Mouse (Mus musculus) midbrain, postnatal 0 days (tissue): ENCODE results near the gene Mars. TPM values are rescaled to one million over a fixed set of nuclear protein-coding genes. Genes with fewer than 3 reads are reported as not detected.

ENCODE experiments used
- ATAC-seq: fragments of 200-750 bp; cut with Nextera tagmentation; 2 replicates; pipeline ENCODE4 v1.8.0; 2017; ENCODE audit warnings: moderate number of reproducible peaks, mild to moderate bottlenecking, moderate TSS enrichment, moderate library complexity; ENCODE audit not compliant: low FRiP score
- DNase-seq: peaks from one replicate; pipeline ENCODE4 v3.0.0-alpha.2; 2015; ENCODE audit warnings: low spot score
- H3K27ac ChIP-seq: fragments of 300-500 bp; sonication (generic); 2 replicates; pipeline ENCODE4 v1.5.1; 2014; ENCODE audit warnings: low read depth, mild to moderate bottlenecking, low read length, mixed read lengths
- H3K27me3 ChIP-seq: fragments of 300-500 bp; sonication (generic); 2 replicates; pipeline ENCODE4 v1.6.1; 2014; ENCODE audit warnings: low read length, control low read depth, mixed read lengths; ENCODE audit not compliant: insufficient read depth
- H3K36me3 ChIP-seq: fragments of 300-500 bp; sonication (generic); 2 replicates; pipeline ENCODE4 v1.6.1; 2014; ENCODE audit warnings: low read length, control low read depth, mixed read lengths; ENCODE audit not compliant: insufficient read depth
- H3K4me1 ChIP-seq: fragments of 300-500 bp; sonication (generic); 2 replicates; pipeline ENCODE4 v1.6.1; 2014; ENCODE audit warnings: mild to moderate bottlenecking, control low read depth, antibody characterized with exemption, low read length, mixed read lengths; ENCODE audit not compliant: insufficient read depth
- H3K4me2 ChIP-seq: fragments of 300-500 bp; sonication (generic); 2 replicates; pipeline ENCODE4 v1.6.1; 2014; ENCODE audit warnings: low read depth, mild to moderate bottlenecking, low read length, mixed read lengths; ENCODE audit not compliant: poor library complexity, severe bottlenecking
- H3K4me3 ChIP-seq: fragments of 300-500 bp; sonication (generic); 2 replicates; pipeline ENCODE4 v1.5.1; 2014; ENCODE audit warnings: low read depth, mild to moderate bottlenecking, low read length, moderate library complexity
- H3K9ac ChIP-seq: fragments of 300-500 bp; sonication (generic); replicated peaks from 2 replicates; pipeline ENCODE4 v1.6.1; 2014; ENCODE audit warnings: mild to moderate bottlenecking, low read length, moderate library complexity, mixed read lengths; ENCODE audit not compliant: poor library complexity, severe bottlenecking
- H3K9me3 ChIP-seq: fragments of 300-500 bp; sonication (generic); 2 replicates; pipeline ENCODE4 v1.6.1; 2016; ENCODE audit warnings: low read length, control low read depth
- CTCF ChIP-seq: IDR thresholded peaks from 2 replicates; pipeline ENCODE4 v1.5.1; 2016; ENCODE audit warnings: antibody characterized with exemption, mild to moderate bottlenecking
- WGBS: fragments of 180-500 bp; shearing (Covaris S2); extraction: QIAGEN DNeasy Blood & Tissue Kit; methylation state at CpG from one replicate; pipeline ENCODE4 v1.1.7; 2014; 5-methylcytosine and 5-hydroxymethylcytosine counted together
- polyA plus RNA-seq: library from polyadenylated mRNA; unstranded; fragments of >200 nt; fragmentation: Nextera tagmentation; extraction: Ambion mirVana; gene quantifications from 2 replicates; pipeline ENCODE4 v1.2.1, GENCODE M21; 2015
- total RNA-seq: library from RNA; depleted of rRNA; stranded (reverse); fragments of >200 nt; gene quantifications from 2 replicates; pipeline ENCODE4 v1.2.3, GENCODE M21; 2014; rRNA removed

Gene Mars
- total and polyA plus RNA-seq, 2 experiments from 2014 or later, result 62.6 to 112 TPM

- Histone ChIP-seq H3K9me3 (no peaks in the 10 kb centered on the region), H3K4me3 (no peak overlapping the region), H3K27ac (no peak overlapping the region), H3K27me3 (no peaks in the 10 kb centered on the region), H3K36me3 (peaks cover 22% of the 10 kb centered on the region), H3K4me2 (no peak overlapping the region), H3K9ac (no peak overlapping the region), H3K4me1 (no peaks in the 10 kb centered on the region)
- no peak for ATAC-seq
- WGBS, result 89% methylated on average over 5 of the region's 5 CpGs
- DNase-seq, result no peak
- no peak for TF ChIP-seq CTCF
Measured at GRCm38 (mm10) chr10:127250810-127251209, 60.8 kb downstream of the Mars start.

Other genes starting within 250 kb of the Mars start
- 311 and 365 TPM in 2 replicates for gene Cdk4, start 248.3 kb downstream of the Mars start, total RNA-seq
- gene Cdk4, start 248.3 kb downstream of the Mars start, polyA plus RNA-seq, result 364 and 374 TPM in 2 replicates
- 109 and 122 TPM in 2 replicates for gene Tspan31, start 241.5 kb downstream of the Mars start, total RNA-seq
- gene Tspan31, start 241.5 kb downstream of the Mars start, polyA plus RNA-seq, result 101 and 104 TPM in 2 replicates
- gene Agap2, start 236.5 kb downstream of the Mars start, total RNA-seq, result 330 and 343 TPM in 2 replicates
- 5.4 and 6.3 TPM in 2 replicates for gene Agap2, start 236.5 kb downstream of the Mars start, polyA plus RNA-seq
- 114 and 120 TPM in 2 replicates for gene Os9, start 190.7 kb downstream of the Mars start, total RNA-seq
- 126 TPM in 2 replicates for gene Os9, start 190.7 kb downstream of the Mars start, polyA plus RNA-seq
- 126 and 134 TPM in 2 replicates for gene B4galnt1, start 146.6 kb downstream of the Mars start, total RNA-seq
- 86.8 and 88.6 TPM in 2 replicates for gene B4galnt1, start 146.6 kb downstream of the Mars start, polyA plus RNA-seq
- gene Slc26a10, start 131.1 kb downstream of the Mars start, total RNA-seq, result 0.05 TPM in 2 replicates
- gene Slc26a10, start 131.1 kb downstream of the Mars start, polyA plus RNA-seq, result 0.80 TPM in 2 replicates
- gene Arhgef25, start 121.7 kb downstream of the Mars start, total RNA-seq, result 47.6 and 48.8 TPM in 2 replicates
- 13.5 and 15.4 TPM in 2 replicates for gene Arhgef25, start 121.7 kb downstream of the Mars start, polyA plus RNA-seq
- gene Dtx3, start 116.1 kb downstream of the Mars start, total RNA-seq, result 258 and 275 TPM in 2 replicates
- 205 and 217 TPM in 2 replicates for gene Dtx3, start 116.1 kb downstream of the Mars start, polyA plus RNA-seq
- gene Pip4k2c, start 100.2 kb downstream of the Mars start, total RNA-seq, result 17.0 and 18.3 TPM in 2 replicates
- gene Pip4k2c, start 100.2 kb downstream of the Mars start, polyA plus RNA-seq, result 14.5 and 15.1 TPM in 2 replicates
- 244 and 249 TPM in 2 replicates for gene Kif5a, start 48.4 kb downstream of the Mars start, total RNA-seq
- 102 and 103 TPM in 2 replicates for gene Kif5a, start 48.4 kb downstream of the Mars start, polyA plus RNA-seq
- 274 and 309 TPM in 2 replicates for gene Dctn2, start 45.4 kb downstream of the Mars start, total RNA-seq
- 318 and 345 TPM in 2 replicates for gene Dctn2, start 45.4 kb downstream of the Mars start, polyA plus RNA-seq
- gene Mbd6, start 22.8 kb downstream of the Mars start, total RNA-seq, result 8.2 and 10.0 TPM in 2 replicates
- gene Mbd6, start 22.8 kb downstream of the Mars start, polyA plus RNA-seq, result 7.3 and 11.2 TPM in 2 replicates
- 0.24 and 1.2 TPM in 2 replicates for gene Arhgap9, start 10.2 kb upstream of the Mars start, total RNA-seq
- 0.91 and 1.0 TPM in 2 replicates for gene Arhgap9, start 10.2 kb upstream of the Mars start, polyA plus RNA-seq
- gene Gli1, start 30.2 kb upstream of the Mars start, total RNA-seq, result 4.2 and 6.9 TPM in 2 replicates
- 1.0 and 1.1 TPM in 2 replicates for gene Gli1, start 30.2 kb upstream of the Mars start, polyA plus RNA-seq
- not detected in 2 replicates for gene Inhbe, start 42.6 kb upstream of the Mars start, total RNA-seq
- 0.04 TPM in 1 of 2 replicates, not detected in the other for gene Inhbe, start 42.6 kb upstream of the Mars start, polyA plus RNA-seq
- gene Inhbc, start 58.6 kb upstream of the Mars start, total RNA-seq, result not detected in 2 replicates
- gene Inhbc, start 58.6 kb upstream of the Mars start, polyA plus RNA-seq, result not detected in 2 replicates
- gene R3hdm2, start 68.5 kb upstream of the Mars start, total RNA-seq, result 52.0 and 53.2 TPM in 2 replicates
- 38.0 and 40.0 TPM in 2 replicates for gene R3hdm2, start 68.5 kb upstream of the Mars start, polyA plus RNA-seq
- 1.2 and 2.3 TPM in 2 replicates for gene Stac3, start 189.9 kb upstream of the Mars start, total RNA-seq
- 0.51 and 1.0 TPM in 2 replicates for gene Stac3, start 189.9 kb upstream of the Mars start, polyA plus RNA-seq
- gene Ndufa4l2, start 203.2 kb upstream of the Mars start, total RNA-seq, result 16.2 and 16.6 TPM in 2 replicates
- gene Ndufa4l2, start 203.2 kb upstream of the Mars start, polyA plus RNA-seq, result 18.7 and 19.9 TPM in 2 replicates
- 39.8 and 48.0 TPM in 2 replicates for gene Shmt2, start 210.7 kb upstream of the Mars start, total RNA-seq
- 32.8 and 34.2 TPM in 2 replicates for gene Shmt2, start 210.7 kb upstream of the Mars start, polyA plus RNA-seq
- gene Nxph4, start 222.8 kb upstream of the Mars start, total RNA-seq, result 11.8 and 22.6 TPM in 2 replicates
- gene Nxph4, start 222.8 kb upstream of the Mars start, polyA plus RNA-seq, result 68.9 and 72.4 TPM in 2 replicates